Mouse (Mus musculus) thymus, adult 2 months (tissue): ENCODE results near the gene Limk2. TPM values are rescaled to one million over a fixed set of nuclear protein-coding genes. Genes with fewer than 3 reads are reported as not detected.

ENCODE experiments used
- DNase-seq: peaks from one replicate; pipeline ENCODE4 v3.0.0; 2021
- H3K27ac ChIP-seq: fragments of 200-500 bp; 2 replicates; pipeline ENCODE4 v1.5.1; 2012; ENCODE audit warnings: low read length, control low read depth; ENCODE audit not compliant: control insufficient read depth, insufficient read depth
- H3K27me3 ChIP-seq: fragments of 200-500 bp; 2 replicates; pipeline ENCODE4 v1.6.1; 2012; ENCODE audit warnings: mild to moderate bottlenecking, low read length, moderate library complexity, mixed read lengths; ENCODE audit not compliant: control insufficient read depth, insufficient read depth
- H3K36me3 ChIP-seq: fragments of 200-500 bp; 2 replicates; pipeline ENCODE4 v1.6.1; 2012; ENCODE audit warnings: mild to moderate bottlenecking, low read length, moderate library complexity; ENCODE audit not compliant: control insufficient read depth, insufficient read depth
- H3K4me1 ChIP-seq: fragments of 200-500 bp; replicated peaks from 2 replicates; pipeline ENCODE4 v1.6.1; 2012; ENCODE audit warnings: low read length; ENCODE audit not compliant: control insufficient read depth, insufficient read depth
- H3K4me3 ChIP-seq: fragments of 200-500 bp; 2 replicates; pipeline ENCODE4 v1.5.1; 2012; ENCODE audit warnings: mild to moderate bottlenecking, low read length, control low read depth, moderate library complexity; ENCODE audit not compliant: control insufficient read depth, insufficient read depth
- CTCF ChIP-seq: fragments of 200-500 bp; IDR thresholded peaks from 2 replicates; pipeline ENCODE4 v1.5.1; 2012; ENCODE audit warnings: mild to moderate bottlenecking, control low read depth, low read length, moderate library complexity, borderline replicate concordance; ENCODE audit not compliant: control insufficient read depth, poor library complexity, insufficient read depth; ENCODE audit errors: extremely low read depth
- POLR2A ChIP-seq: fragments of 200-500 bp; IDR thresholded peaks from 2 replicates; pipeline ENCODE4 v1.6.1; 2012; ENCODE audit warnings: mild to moderate bottlenecking, low read length, control low read depth, moderate library complexity; ENCODE audit not compliant: control insufficient read depth, poor library complexity, insufficient read depth; ENCODE audit errors: extremely low read depth
- WGBS: fragments of 180-500 bp; shearing (Covaris S2); methylation state at CpG from one replicate; pipeline ENCODE4 v1.1.7; 2018; 5-methylcytosine and 5-hydroxymethylcytosine counted together
- polyA plus RNA-seq: library from polyadenylated mRNA; depleted of rRNA; stranded (reverse); fragments of >200 nt; gene quantifications from 2 replicates; pipeline ENCODE4 v1.2.3, GENCODE M21; 2012

The Limk2 gene
- polyA plus RNA-seq, 1 experiment, result 185 TPM

- Histone ChIP-seq H3K4me3 (no peak overlapping the region), H3K4me1 (peaks cover 12% of the 10 kb centered on the region), H3K27ac (no peak overlapping the region), H3K36me3 (no peaks in the 10 kb centered on the region), H3K27me3 (no peaks in the 10 kb centered on the region)
- no peak for DNase-seq
- no peak for TF ChIP-seq CTCF
- TF ChIP-seq POLR2A, result no peak
- WGBS, result 96% methylated on average over 7 of the region's 7 CpGs
Observed at GRCm38 (mm10) chr11:3374293-3374645, 34.7 kb downstream of the Limk2 start.

GRCm38 (mm10) chr11:3373591-3374292 lies 35.2 kb downstream of the Limk2 start:
- no peak for TF ChIP-seq POLR2A
- no peak for TF ChIP-seq CTCF
- H3K36me3 ChIP-seq, result no peaks in the 10 kb centered on the region
- WGBS, result 93% methylated on average over 7 of the region's 7 CpGs
- H3K4me1 ChIP-seq, result peaks cover 12% of the 10 kb centered on the region
- no peak overlapping the region for H3K27ac ChIP-seq
- no peak for DNase-seq
- no peaks in the 10 kb centered on the region for H3K27me3 ChIP-seq
- no peak overlapping the region for H3K4me3 ChIP-seq

- WGBS, result 36% methylated on average over 7 of the region's 7 CpGs
- no peak for TF ChIP-seq CTCF
- TF ChIP-seq POLR2A, result no peak
- no peaks in the 10 kb centered on the region for H3K36me3 ChIP-seq
- DNase-seq, result no peak
- H3K4me1 ChIP-seq, result peaks cover 13% of the 10 kb centered on the region
- no peak overlapping the region for H3K27ac ChIP-seq
- H3K27me3 ChIP-seq, result no peaks in the 10 kb centered on the region
- peak overlapping the region; percentile 62 for H3K4me3 ChIP-seq
Observed at GRCm38 (mm10) chr11:3371599-3372295, 37.2 kb downstream of the Limk2 start.

- TF ChIP-seq POLR2A (no peak), CTCF (no peak)
- 16% methylated on average over 27 of the region's 27 CpGs for WGBS
- peak; percentile 72 for DNase-seq
- Histone ChIP-seq H3K4me3 (peak overlapping the region; percentile 62), H3K27ac (no peak overlapping the region), H3K4me1 (peaks cover 17% of the 10 kb centered on the region), H3K27me3 (no peaks in the 10 kb centered on the region), H3K36me3 (no peaks in the 10 kb centered on the region)
Observed at GRCm38 (mm10) chr11:3370928-3371598, 37.9 kb downstream of the Limk2 start.

- no peak overlapping the region for H3K27ac ChIP-seq
- no peaks in the 10 kb centered on the region for H3K36me3 ChIP-seq
- peaks cover 17% of the 10 kb centered on the region for H3K4me1 ChIP-seq
- TF ChIP-seq POLR2A (no peak), CTCF (no peak)
- 92% methylated on average over 2 of the region's 2 CpGs for WGBS
- H3K27me3 ChIP-seq, result no peaks in the 10 kb centered on the region
- no peak for DNase-seq
- no peak overlapping the region for H3K4me3 ChIP-seq
Observed at GRCm38 (mm10) chr11:3370162-3370561, 38.8 kb downstream of the Limk2 start.

- 97% methylated on average over 5 of the region's 5 CpGs for WGBS
- Histone ChIP-seq H3K27ac (no peak overlapping the region), H3K4me3 (no peak overlapping the region), H3K27me3 (no peaks in the 10 kb centered on the region), H3K4me1 (peaks cover 17% of the 10 kb centered on the region), H3K36me3 (no peaks in the 10 kb centered on the region)
- TF ChIP-seq CTCF, result no peak
- TF ChIP-seq POLR2A, result no peak
- DNase-seq, result no peak
Observed at GRCm38 (mm10) chr11:3369449-3369848, 39.5 kb downstream of the Limk2 start.
